Mouse (Mus musculus) brain, embryonic 14.5 days (tissue): ENCODE results near the gene Gpr176.

Experiments
- CTCF ChIP-seq: fragments of 200-500 bp; IDR thresholded peaks from 2 replicates; pipeline ENCODE4 v1.5.1; 2012; ENCODE audit warnings: inconsistent platforms, mild to moderate bottlenecking, moderate library complexity, borderline replicate concordance; ENCODE audit not compliant: insufficient read depth, insufficient read length; ENCODE audit errors: extremely low read depth
- POLR2A ChIP-seq: fragments of 200-500 bp; IDR thresholded peaks from 2 replicates; pipeline ENCODE4 v1.6.1; 2012; ENCODE audit warnings: mild to moderate bottlenecking, inconsistent platforms, borderline replicate concordance; ENCODE audit not compliant: poor library complexity, insufficient read depth, insufficient read length, severe bottlenecking; ENCODE audit errors: extremely low read depth

- TF ChIP-seq POLR2A (no peak), CTCF (no peak)
Measured at GRCm38 (mm10) chr2:118389569-118389968, 16.4 kb upstream of the Gpr176 start.
